Mouse (Mus musculus): ENCODE data around the gene Fam133b.
"Not testable (repeated sequence)": the region's sequence is repeated elsewhere in the genome, so short reads cannot be mapped to it uniquely, and the experiment has no call there.

Gene Fam133b

DNA sequence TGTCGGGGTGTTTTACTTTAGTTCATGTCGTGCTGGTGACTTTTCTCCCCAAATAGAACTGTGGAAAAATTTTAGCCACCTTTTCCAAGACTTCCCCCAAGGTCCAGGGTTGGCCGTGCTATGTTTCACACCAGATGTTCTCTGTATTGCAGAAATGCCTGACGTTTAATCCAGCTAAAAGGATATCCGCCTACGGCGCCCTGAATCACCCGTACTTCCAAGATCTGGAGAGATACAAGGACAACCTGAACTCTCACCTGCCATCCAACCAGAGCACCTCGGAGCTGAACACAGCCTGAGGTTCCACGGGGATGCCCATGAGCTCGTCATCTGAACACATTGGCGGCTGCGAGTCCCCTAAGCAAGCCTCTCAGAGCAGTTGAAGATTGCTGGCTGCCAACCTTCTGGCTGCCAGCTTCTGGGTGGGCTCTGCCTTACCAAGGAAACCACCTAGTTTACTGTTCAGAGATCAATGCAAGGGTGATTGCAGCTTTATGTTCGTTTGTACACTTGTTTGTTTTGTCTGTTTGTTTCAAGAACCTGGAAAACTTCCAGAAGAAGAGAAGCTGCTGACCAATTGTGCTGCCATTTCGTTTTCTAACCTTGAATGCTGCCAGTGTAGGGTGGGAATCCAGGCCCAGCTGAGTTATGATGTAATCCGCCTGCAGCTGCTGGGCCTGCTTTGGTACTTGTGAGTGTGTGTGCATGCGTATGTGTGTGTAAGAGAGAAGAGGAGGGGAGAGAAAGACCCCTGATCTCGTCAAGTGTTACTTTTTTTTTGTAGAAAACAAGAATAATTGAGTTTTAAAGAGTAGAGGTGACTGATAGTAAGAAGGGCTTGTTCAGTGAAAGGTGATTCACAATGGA, 22.9 kb upstream of the Fam133b start:
- DNase-seq (ENCODE audit: extremely low read depth, insufficient read length, low spot score): no peak

DNA sequence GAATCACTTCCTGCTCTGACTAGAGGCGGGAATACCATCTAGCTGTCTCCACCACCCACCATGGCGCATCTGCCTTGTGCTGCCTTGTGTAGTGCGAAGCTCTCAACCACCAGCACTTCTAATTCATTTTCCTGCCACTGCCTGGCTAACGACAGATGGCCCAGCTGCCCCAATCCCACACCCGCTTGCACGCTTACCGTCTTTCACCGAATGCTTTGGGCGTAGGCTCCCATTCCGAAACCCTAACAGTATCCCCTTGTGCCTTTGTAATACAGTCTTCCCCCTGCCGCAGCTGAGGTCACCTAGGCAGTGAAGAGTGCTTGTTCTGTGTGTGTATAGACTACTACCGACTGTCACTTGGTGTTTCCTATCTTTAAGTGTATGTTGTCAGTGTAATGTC, 21.9 kb upstream of the Fam133b start:
- DNase-seq (ENCODE audit: extremely low read depth, insufficient read length, low spot score): no peak

DNA sequence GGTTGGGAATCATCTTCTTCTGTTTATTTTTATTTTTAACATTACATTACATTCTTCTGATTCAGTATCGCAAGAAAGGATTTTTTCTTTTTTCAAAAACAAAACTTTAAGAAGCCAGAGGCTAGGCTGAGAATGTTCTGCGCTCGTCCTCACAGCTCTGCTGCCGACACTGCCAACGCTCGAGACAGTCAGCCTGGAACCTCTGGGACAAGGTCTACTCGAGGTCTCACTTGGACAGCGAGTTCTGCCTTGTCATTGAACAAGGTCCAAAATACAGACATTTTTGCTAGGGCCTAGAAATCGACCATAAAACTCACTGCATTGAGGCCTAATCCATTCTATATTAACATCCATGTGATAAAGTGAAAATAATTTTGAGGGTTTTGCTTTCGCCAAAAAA, 20.8 kb upstream of the Fam133b start:
- no peak for DNase-seq (ENCODE audit: extremely low read depth, insufficient read length, low spot score)

DNA sequence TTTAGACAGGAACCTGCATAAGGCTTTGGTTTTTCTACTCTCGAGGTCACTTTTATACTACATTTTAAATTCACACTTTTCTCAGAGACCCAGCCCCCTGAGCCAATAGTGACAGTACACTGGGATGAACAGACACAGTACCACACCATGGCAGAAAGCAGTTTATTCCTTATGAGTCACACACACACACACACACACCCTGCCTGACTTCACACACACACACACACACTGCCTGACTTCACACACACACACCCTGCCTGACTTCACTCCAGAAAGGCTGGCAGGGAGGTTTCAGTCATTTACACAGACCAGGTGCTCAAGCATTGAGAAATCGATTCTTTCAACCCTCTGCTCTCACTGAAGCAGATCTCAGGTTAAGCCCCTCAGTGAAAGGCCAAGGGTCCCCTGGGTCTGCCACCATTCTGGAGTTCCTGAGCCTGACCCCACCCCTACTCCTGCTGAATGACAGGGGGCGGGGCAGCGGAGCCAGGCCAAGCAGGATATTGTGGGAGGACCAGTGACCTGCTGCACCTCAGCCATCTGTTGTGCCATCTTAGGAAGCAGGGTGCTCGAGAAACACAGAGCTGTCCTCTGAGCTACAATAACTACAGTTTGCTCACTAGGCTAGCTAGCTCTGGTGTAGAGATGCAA, 16.5 kb upstream of the Fam133b start:
- DNase-seq (ENCODE audit: extremely low read depth, insufficient read length, low spot score): no peak

DNA sequence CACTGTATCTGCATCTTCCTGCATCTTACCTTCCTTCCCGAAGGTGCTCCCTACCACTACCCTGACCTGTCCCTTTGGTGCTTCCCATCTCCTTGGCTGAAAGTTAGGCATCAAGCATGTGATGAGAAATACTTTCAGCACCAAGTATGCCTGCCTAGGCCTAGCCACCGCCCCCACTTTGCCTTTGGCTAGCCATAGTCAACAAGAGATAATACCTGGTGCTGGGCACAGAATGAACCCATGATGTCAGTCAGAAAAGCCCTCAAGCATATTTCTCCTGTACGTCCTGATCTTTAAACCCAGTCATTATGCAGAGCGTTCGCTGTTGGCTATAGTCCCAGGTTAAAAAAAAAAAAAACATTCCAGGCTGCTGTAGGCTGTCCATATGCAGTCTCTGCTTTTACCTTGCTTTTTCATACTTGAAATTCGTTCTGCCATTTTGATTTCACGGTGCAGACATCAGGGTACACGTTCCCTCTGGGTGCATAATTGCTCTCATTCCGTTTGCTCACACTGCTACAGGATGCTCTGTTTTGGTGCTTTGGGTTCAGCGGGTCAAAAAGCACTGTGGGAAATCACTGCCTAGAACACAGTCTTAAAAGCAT, 13.9 kb upstream of the Fam133b start:
- no peak for DNase-seq (ENCODE audit: extremely low read depth, insufficient read length, low spot score)

DNA sequence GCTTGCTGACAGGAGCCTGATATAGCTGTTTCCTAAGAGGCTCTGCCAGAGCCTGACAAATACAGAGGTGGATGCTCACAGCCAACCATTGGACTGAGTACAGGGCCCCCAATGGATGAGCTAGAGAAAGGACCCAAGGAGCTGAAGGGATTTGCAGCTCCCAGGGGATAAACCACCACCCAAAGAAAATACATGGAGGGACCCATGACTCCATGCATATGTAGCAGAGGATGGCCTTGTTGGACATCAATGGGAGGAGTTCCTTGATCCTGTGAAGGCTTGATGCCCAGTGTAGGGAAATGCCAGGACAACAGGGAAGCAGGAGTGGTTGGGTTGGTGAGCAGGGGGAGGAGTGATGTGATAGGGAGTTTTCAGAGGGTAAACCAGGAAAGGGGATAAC, 11.6 kb upstream of the Fam133b start:
- DNase-seq (ENCODE audit: extremely low read depth, insufficient read length, low spot score): not testable (repeated sequence)

DNA sequence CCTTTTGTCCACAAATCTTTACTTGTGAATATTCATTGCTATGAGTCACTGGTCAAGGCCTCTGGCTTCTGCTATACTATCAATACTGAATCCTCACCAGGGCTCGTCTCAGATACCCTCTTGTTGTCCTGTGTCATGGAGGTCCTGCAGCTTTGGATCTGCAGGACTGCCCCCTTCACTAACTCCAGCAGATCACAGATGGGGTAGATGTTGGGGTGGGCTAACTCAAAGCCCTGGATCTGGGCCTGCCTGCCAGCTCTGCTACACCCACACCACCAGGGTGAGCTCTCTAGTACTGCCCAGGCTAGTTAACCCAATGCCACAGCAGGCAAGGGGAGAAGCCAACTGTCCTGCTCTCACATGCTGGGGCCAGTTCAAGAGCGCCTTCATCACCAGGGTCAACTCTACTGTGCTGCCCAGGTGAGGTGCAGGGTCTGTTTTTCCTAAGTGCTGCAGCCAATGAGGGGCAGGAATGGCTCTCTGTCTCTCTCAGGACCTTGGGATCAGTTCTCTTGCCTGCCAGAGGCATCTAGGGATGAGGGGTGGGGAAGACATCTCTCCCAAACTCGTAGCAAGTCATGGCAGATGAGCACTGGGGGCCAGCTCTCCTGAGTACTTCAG, 6.9 kb upstream of the Fam133b start:
- DNase-seq (ENCODE audit: extremely low read depth, insufficient read length, low spot score): no peak

DNA sequence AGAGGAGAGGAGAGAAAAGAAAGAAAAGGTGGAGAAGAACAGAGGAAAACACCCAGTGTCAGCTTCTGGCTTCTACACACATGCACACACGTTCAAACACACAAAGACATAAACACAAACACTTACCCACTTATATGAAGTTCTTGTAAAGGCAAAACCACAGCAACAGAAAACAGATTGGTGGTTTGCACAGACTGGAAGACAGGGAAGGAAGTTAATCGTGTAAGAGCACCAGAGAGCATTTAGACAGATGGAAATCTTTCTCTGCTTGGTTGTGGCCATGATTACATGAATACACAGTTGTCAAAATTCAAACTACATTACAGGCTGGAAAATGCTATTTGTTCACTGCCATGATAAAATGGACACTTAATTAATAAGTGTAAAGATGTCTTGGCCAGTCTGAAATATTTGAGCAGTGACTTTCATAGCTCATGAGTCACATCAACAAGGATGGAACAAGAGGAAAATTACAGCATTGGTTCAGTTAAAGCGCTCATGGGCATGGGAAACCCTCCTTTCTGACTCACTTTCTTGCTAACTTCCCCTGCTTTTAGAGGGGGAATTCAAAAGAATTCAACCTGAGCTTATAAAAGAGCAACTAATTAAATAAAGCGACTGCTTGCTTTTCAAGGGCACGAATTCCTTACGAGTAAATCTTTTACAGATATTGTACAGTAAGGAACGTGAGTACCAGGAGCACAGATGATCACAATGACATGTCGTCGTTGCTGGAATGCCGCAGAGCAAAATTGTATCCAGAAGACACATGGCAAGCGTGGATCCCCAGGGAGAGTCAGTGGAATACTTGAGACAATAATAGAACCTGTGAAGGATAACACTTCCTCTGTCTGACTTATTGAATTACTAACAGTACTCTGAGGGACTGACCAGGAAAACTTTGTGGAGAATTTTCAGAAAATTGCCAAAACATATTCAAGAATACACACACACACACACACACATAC, 4.8 kb upstream of the Fam133b start:
- DNase-seq (ENCODE audit: extremely low read depth, insufficient read length, low spot score): peak; percentile 55

DNA sequence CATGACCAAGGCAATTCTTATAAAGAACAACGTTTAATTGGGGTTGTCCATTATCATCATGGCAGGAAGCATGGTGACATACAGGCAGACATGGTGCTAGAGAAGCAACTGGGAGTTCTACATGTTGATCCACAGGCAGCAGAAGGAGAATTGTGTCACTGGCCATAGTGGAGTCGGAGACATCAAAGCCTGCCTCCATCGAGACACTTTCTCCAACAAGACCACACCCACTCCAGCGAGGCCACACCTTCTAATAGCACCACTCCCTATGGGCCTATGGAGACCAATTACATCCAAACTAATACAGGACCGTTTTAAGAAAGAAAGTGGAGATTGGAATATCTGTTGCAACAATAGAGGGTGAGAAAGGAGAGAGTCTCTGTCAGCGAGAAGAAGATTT, 1.8 kb upstream of the Fam133b start:
- DNase-seq (ENCODE audit: extremely low read depth, insufficient read length, low spot score): no peak

DNA sequence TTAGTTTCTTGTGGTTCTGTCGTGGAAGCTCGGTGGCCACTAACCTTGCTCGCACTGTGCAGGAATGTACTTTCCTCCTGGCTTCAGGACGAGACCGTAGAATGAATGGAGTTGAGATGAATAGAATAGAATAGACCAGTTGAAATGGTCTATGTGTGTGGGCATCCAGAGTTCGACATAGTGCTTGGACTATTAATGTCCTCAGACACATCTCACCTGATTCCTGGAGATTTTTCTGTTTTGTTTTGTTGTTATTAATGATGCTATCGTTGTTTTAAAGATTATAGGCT, 792 bp downstream of the Fam133b start:
- DNase-seq (ENCODE audit: extremely low read depth, insufficient read length, low spot score): no peak

DNA sequence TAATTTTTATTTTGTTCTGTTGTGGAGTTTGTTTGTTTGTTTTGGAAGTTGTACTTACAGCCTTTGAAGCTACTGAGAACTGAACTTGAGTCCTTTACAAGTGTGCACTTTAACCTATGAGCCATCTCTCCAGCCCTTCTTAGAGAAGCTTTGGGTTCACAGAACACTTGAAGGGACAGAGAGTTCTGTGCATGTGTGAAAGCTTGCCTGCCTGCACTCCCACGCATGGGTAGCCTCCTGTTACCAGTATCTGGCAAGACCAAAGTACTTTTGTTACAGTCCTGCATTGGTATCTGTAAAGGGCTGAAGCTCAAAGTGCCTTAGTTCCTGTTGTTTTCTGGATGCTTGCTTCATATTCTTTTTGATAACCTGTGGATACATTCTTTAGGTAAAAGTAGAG, 2.6 kb downstream of the Fam133b start:
- no peak for DNase-seq (ENCODE audit: extremely low read depth, insufficient read length, low spot score)

DNA sequence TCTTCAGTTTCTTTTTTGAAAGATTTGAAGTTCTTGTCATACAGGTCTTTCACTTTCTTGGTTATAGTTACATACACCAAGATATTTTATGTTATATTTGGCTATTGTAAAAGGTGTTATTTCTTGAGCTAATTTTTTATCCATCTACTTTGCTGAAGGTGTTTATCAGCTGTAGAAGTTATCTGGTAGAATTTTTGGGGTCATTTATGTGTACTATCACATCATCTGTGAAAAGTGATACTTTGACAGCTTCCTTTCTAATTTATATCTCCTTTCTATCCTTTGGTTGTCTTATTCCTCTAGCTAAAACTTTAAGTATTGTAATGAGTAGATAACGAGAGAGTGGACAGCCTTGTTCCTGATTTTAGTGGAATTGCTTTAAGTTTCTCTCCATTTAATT, 7.8 kb downstream of the Fam133b start:
- DNase-seq (ENCODE audit: extremely low read depth, insufficient read length, low spot score): no peak

DNA sequence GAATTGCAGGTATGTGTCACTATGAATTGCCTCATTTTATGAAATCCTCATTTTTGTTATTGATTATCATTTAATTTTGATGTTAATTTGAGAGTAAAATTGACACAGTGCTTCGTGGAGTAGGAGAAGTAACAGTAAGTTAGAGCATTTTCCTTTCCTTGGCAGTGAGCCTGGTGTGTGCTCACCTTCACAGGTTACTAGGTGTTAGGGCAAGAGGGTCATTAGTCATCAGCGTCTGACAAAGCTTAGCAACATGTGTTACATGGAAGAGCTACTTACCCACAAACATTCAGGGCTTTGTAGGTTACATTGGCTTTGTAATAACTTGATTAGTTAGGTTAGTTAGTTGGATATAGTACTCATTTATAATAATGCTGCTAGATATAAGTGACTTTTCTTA, 10.6 kb downstream of the Fam133b start:
- no peak for DNase-seq (ENCODE audit: extremely low read depth, insufficient read length, low spot score)

DNA sequence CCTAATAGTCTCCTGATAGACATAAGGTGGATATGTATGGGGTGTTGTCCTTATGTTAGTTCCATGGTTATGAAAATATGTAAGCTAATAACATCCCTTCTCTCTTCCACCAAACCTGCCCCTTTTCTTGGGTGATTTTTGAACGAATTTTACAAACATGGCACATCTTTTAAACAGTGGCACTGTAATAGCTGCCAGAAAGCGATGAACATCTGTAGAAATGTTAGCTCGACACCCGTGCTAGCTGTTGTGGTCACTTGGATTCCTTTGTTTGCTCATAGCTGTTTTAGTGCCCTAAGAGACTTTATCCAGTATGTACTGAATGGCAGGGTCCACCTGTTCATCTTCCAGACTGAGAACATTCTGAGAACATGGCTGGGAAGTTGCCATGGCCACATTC, 27.6 kb downstream of the Fam133b start, which contains the start of gene 1700109H08Rik:
Gene 1700109H08Rik, plus strand, starts transcription at position 301 of the 400 bp plus-strand sequence.
- DNase-seq (ENCODE audit: extremely low read depth, insufficient read length, low spot score): no peak

DNA sequence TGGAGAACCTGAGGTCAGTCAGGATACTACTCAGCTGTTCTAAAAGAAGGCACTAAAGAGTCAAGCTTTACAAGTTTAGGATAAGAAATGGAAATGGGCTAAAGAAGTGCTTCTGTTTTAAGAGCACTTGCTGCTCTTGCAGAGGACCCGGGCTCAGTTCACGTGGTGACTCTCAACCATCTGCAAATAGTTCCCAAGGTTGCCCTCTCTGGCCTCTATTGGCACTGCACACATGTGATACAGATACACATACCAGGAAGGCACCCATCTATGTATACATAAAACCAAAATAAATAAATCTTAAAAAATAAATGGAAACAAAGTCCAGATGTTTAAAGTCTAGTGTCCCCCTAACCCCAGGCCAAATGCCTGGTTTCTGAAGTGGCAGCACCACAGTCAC, 31.2 kb downstream of the Fam133b start:
- DNase-seq (ENCODE audit: extremely low read depth, insufficient read length, low spot score): no peak

DNA sequence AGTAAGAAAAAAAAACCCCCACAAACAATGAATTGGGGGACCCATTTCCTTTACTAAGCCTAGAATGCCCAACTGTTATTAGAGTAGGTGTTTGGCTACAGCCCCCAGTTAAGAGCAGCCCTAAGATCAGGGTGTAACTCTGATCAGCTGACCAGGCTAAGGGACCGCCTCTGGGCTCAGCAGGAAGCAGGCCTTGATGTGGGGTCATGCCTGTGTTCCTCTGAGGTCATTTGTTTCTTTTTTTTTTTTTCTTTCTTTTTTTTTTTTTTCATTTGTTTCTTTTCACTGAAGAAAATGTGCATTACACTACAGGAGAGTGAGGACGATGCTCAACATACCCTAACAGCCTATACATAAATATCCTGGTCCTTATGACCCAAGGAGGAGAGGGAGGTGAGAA, 34.3 kb downstream of the Fam133b start:
- no peak for DNase-seq (ENCODE audit: extremely low read depth, insufficient read length, low spot score)

DNA sequence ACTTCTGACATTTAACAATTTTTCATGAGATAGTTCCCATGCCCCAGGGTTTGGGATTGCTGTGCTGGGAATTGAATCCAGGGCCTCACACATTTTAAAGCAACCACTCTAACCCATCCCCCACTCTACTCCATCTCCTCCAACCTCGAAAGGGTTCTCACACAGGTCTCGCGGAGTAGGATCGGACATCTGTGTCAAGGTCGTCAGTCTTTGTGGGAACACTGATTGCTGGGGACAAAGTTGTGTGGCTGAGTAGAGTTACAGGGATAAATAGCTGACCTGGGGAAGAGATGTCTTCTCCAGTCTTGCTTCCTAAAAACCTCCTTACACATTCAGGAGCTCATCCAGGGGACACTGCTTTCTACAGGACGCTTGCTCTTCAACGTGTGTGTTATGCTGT, 35.4 kb downstream of the Fam133b start:
- no peak for DNase-seq (ENCODE audit: extremely low read depth, insufficient read length, low spot score)

DNA sequence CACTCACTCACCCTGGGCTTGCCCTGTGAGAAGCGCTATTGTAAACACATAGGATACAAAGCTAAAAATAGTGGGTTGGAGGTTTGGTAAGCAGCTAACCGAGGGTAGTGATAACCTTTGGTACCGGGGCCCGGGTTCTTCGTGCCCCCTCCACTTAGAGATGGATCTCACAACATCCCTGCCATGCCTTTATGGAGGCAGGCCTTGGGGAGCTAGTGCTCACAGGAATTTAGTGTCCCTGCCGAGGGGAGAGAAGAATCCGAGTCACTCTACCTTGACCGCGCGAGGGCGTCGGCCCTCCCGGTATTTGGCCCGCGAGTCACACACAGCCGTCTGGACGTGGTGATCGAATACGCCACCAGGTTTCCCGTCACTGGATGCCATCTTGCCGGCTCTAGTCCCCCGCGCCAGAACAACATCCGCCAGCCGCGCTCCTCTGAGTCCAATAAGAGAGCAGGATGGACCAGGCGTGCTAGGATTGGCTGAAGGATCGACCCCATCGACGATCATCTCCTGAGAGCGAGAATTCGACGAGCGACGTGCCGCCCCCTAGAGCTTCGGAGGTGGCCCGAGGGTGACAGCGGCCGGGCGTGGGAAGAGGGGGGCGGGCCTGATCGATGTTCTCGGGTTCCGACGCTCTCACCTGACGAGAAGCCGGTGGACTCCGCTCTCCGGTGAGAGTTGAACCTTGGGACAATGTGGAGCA, 52.2 kb downstream of the Fam133b start, which contains the start of gene Pex1:
Gene Pex1, plus strand, starts transcription at position 374 of the 706 bp plus-strand sequence.
- peak; percentile 88 for DNase-seq (ENCODE audit: extremely low read depth, insufficient read length, low spot score)

DNA sequence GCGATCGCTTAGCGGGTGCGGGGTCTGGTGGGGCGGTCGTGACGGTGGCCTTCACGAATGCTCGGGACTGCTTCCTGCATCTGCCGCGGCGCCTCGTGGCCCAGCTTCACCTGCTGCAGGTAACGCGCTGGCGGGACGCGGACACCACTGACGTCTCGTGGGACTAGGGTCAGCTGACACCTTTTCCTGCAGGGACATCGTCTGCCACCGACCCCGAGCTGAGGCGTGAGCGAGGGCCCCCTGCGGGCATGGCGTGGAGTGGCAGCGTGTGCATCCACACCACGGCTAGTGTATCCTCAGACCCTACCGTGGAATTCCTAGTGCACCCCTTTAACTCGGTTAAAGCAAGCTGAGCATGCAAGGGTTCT, 52.8 kb downstream of the Fam133b start, which contains the start of gene Rbm48:
Gene Rbm48, minus strand, starts transcription at position 187 of the 368 bp plus-strand sequence.
- DNase-seq (ENCODE audit: extremely low read depth, insufficient read length, low spot score): no peak

DNA sequence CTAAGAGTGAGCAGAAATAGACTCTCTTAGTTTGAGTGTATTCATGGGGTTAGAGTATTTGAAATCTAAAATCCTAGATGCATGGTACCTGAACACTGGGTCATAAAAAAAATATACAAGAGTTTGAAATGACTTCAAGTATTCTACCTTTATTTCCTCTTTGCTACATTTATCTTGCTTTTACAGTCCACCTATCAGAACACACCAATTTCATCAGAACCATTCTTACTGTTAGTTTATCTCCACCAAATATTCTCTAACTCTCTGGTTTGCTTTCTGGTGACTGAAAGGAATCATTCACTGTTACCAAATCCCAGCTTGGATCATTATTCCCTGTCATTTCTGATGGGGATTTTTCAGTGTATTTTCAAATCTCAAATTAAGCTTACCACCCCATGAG, 53.5 kb downstream of the Fam133b start:
- no peak for DNase-seq (ENCODE audit: extremely low read depth, insufficient read length, low spot score)

Data from 3134 (cell line).